Mouse (Mus musculus) ES-E14 (cell line): ENCODE results near the gene Timm50. TPM values are rescaled to one million over a fixed set of nuclear protein-coding genes. Genes with fewer than 3 reads are reported as not detected.

Experiments
- DNase-seq: peaks from one replicate; pipeline ENCODE4 v3.0.0-alpha.2; 2013; ENCODE audit warnings: low read depth, low spot score
- H3K27ac ChIP-seq: 2 replicates; pipeline ENCODE4 v1.5.1; 2012; ENCODE audit warnings: low read depth, mild to moderate bottlenecking, low read length, moderate library complexity, mixed read lengths; ENCODE audit not compliant: poor library complexity, insufficient read depth, severe bottlenecking
- H3K36me3 ChIP-seq: 2 replicates; pipeline ENCODE4 v1.6.1; 2012; ENCODE audit warnings: mild to moderate bottlenecking, low read length, moderate library complexity, mixed read lengths; ENCODE audit not compliant: control insufficient read depth, poor library complexity, insufficient read depth, severe bottlenecking
- H3K4me1 ChIP-seq, 2 experiments: fragments of 150-350 bp in 1 of 2; sonication (generic) in 1 of 2; 2 replicates each; pipeline ENCODE4 v1.6.1; 2012; ENCODE audit warnings: low read length in 2 of 2, mild to moderate bottlenecking in 1 of 2, mixed read lengths in 1 of 2; ENCODE audit not compliant: control insufficient read depth in 2 of 2, insufficient read depth in 2 of 2, poor library complexity in 1 of 2
- H3K4me3 ChIP-seq, 2 experiments: fragments of 150-350 bp in 1 of 2; sonication (generic) in 1 of 2; 2 replicates each; pipeline ENCODE4 v1.5.1; 2012; ENCODE audit warnings: low read length in 2 of 2, low read depth in 1 of 2, mild to moderate bottlenecking in 1 of 2, mixed read lengths in 1 of 2; ENCODE audit not compliant: insufficient read depth in 1 of 2, poor library complexity in 1 of 2, severe bottlenecking in 1 of 2
- H3K9ac ChIP-seq: 2 replicates; pipeline ENCODE4 v1.6.1; 2012; ENCODE audit warnings: low read depth, mild to moderate bottlenecking, low read length, mixed read lengths; ENCODE audit not compliant: poor library complexity, insufficient read depth, severe bottlenecking
- H3K9me3 ChIP-seq: fragments of 150-350 bp; sonication (generic); 2 replicates; pipeline ENCODE4 v1.6.1; 2012; ENCODE audit warnings: low read depth, mild to moderate bottlenecking, low read length; ENCODE audit not compliant: control insufficient read depth, insufficient read depth
- CHD2 ChIP-seq: IDR thresholded peaks from 2 replicates; pipeline ENCODE4 v1.6.1; 2014; ENCODE audit warnings: mild to moderate bottlenecking, low read depth, low read length, inconsistent platforms
- HCFC1 ChIP-seq: IDR thresholded peaks from 2 replicates; pipeline ENCODE4 v1.6.1; 2012; ENCODE audit warnings: low read length, inconsistent platforms, borderline replicate concordance; ENCODE audit not compliant: insufficient read depth
- MAFK ChIP-seq: IDR thresholded peaks from 2 replicates; pipeline ENCODE4 v1.6.1; 2014; ENCODE audit warnings: mild to moderate bottlenecking, low read depth, low read length, inconsistent platforms; ENCODE audit not compliant: insufficient read depth
- ZC3H11A ChIP-seq: IDR thresholded peaks from 2 replicates; pipeline ENCODE4 v1.6.1; 2012; ENCODE audit warnings: low read depth, mild to moderate bottlenecking, inconsistent platforms, low read length, borderline replicate concordance
- ZNF384 ChIP-seq: IDR thresholded peaks from 2 replicates; pipeline ENCODE4 v1.6.1; 2012; ENCODE audit warnings: low read depth, low read length, inconsistent platforms
- in situ Hi-C, 2 experiments: fragments of 600-800 bp; cut with MboI; formaldehyde crosslinking; loops; one replicate each; pipeline ENCODE4 v1.15.1; 2025; ENCODE audit warnings: low sequenced_read_pairs in 2 of 2, inconsistent platforms in 1 of 2; ENCODE audit not compliant: unreplicated experiment in 2 of 2
- total RNA-seq: library from RNA; depleted of rRNA; stranded (reverse); fragments of 300-350 nt; gene quantifications from 2 replicates; pipeline ENCODE4 v1.2.3, GENCODE M21; 2012

Timm50 gene
- total RNA-seq, 1 experiment = 124 TPM

- peaks cover 32% of the 10 kb centered on the region for H3K36me3 ChIP-seq
- in situ Hi-C loops = no loop called here
- DNase-seq = no peak
- H3K4me3 ChIP-seq = no peak overlapping the region
- H3K9me3 ChIP-seq = no peaks in the 10 kb centered on the region
- no peak overlapping the region for H3K27ac ChIP-seq
- TF ChIP-seq MAFK (no peak), ZC3H11A (no peak), CHD2 (no peak), HCFC1 (no peak), ZNF384 (no peak)
- peaks cover 1 to 16% of the 10 kb centered on the region in 2 experiments; a peak in 3 of 4 replicates for H3K4me1 ChIP-seq
- no peak overlapping the region for H3K9ac ChIP-seq
These were observed 46.1 kb upstream of the Timm50 start for GRCm38 (mm10) chr7:28357984-28358383.

DNA sequence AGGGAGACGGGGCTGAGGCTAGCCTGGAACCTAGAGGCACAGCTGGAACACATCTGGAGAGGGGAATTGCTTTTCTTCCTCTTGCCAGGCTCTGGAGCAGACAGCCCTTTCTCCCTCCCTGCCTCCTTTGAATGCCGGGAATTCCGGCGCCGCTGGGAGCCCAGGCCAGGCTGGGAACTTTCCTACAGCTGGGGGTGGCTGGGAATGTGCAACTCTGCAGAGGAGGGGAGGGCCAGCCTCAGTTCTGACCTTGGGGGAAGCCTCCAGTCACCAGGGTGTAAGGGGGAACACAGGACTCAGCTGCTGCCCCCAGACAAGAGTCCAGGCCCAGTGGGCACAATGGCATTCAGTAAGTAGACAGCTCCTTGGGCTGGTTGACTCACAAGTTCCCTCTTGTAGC lies 45.1 kb upstream of the Timm50 start:
- Histone ChIP-seq H3K4me3 (no peak overlapping the region), H3K27ac (no peak overlapping the region), H3K36me3 (peaks cover 37% of the 10 kb centered on the region), H3K9ac (no peak overlapping the region), H3K4me1 (peaks cover 2 to 8% of the 10 kb centered on the region in 2 experiments; a peak in 3 of 4 replicates), H3K9me3 (no peaks in the 10 kb centered on the region)
- TF ChIP-seq HCFC1 = no peak
- no peak for TF ChIP-seq CHD2
- TF ChIP-seq ZNF384 = no peak
- no peak for TF ChIP-seq MAFK
- no peak for TF ChIP-seq ZC3H11A
- no peak for DNase-seq
- in situ Hi-C loops = no loop called here

DNA sequence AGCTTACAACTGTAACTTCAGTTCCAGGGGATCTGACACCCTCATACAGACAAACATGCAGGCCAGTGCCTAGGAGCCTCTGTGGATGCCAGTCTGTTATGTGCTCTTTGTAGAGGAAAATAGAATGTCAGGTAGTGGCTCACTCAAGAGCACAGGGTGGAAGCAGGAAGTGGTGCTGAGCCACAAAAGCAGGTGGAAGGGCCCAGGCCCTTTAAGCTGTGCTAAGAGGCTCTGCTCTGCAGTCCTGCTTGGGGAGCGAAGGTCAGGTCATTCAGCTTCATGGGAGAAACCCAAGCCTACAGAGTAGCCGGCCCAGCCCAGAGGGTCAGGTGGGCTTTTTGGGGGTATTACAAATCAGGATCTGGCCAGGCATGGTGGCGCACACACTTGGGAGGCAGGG lies 43.3 kb upstream of the Timm50 start:
- Histone ChIP-seq H3K36me3 (peaks cover 40% of the 10 kb centered on the region), H3K4me1 (peaks cover 2 to 4% of the 10 kb centered on the region in 2 experiments; a peak in 2 of 4 replicates), H3K9ac (no peak overlapping the region), H3K27ac (no peak overlapping the region), H3K4me3 (no peak overlapping the region), H3K9me3 (no peaks in the 10 kb centered on the region)
- in situ Hi-C loops = no loop called here
- DNase-seq = no peak
- TF ChIP-seq HCFC1 (no peak), ZNF384 (no peak), CHD2 (no peak), MAFK (no peak), ZC3H11A (no peak)

DNA sequence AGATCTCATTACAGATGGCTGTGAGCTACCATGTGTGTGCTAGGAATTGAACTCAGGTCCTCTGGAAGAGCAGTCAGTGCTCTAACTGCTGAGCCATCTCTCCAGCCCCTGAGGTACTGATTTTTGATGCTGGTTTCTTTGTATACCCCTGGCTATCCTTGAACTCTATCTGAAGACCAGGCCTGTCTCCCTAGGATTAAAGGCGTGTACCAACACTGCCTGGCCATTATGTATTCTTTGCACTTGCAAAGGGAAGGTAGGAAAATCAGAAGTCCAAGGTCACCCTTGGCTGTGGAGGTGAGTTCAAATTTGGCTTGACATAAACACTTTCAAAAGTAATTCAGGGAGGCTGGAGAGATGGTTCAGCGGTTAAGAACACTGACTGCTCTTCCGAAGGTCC lies 42.7 kb upstream of the Timm50 start:
- in situ Hi-C loops = no loop called here
- TF ChIP-seq CHD2 (0 out of 2 replicates have a peak, but pooled peaks have one; percentile 5), MAFK (no peak), HCFC1 (no peak), ZC3H11A (no peak)
- Histone ChIP-seq H3K4me1 (peaks cover 4 to 5% of the 10 kb centered on the region in 2 experiments; a peak in 2 of 4 replicates), H3K36me3 (peaks cover 35% of the 10 kb centered on the region), H3K9ac (no peak overlapping the region), H3K9me3 (no peaks in the 10 kb centered on the region), H3K27ac (no peak overlapping the region), H3K4me3 (no peak overlapping the region)
- no peak for DNase-seq
